Mouse (Mus musculus) v-Abl transformed pro-B cells (cell line): ENCODE results near the gene Mamld1.

Source experiments
- in situ Hi-C, 2 experiments: fragments of 400-800 bp; cut with MboI; formaldehyde crosslinking; loops; one replicate each; pipeline ENCODE4 v1.15.1; 2025; ENCODE audit not compliant: unreplicated experiment in 2 of 2

Mamld1 gene

GRCm38 (mm10) chrX:71125013-71125412 lies 75.0 kb downstream of the Mamld1 start:
- in situ Hi-C loops, result no loop called here

GRCm38 (mm10) chrX:71131464-71131863 lies 81.4 kb downstream of the Mamld1 start:
- in situ Hi-C loops, result no loop called here

DNA sequence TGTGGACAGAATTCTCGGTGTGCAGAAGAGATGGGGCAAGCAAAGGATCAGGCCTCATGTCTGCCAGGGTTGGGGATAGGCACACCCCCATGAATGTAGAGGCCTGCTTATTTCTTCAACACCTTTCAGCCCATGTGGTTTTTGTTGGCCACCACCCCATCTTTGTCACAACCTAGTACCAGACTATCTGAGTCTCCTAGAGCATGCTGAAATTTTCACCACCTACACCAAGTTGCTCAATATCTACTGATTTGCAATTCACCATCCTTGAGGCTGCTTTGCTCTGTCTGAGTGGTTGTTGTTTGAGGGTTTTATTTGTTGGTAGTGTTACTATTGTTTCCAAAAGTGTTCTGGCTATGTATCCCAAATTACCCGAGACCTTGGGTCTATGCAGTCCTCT lies 91.3 kb downstream of the Mamld1 start:
- in situ Hi-C loops, result no loop called here

DNA sequence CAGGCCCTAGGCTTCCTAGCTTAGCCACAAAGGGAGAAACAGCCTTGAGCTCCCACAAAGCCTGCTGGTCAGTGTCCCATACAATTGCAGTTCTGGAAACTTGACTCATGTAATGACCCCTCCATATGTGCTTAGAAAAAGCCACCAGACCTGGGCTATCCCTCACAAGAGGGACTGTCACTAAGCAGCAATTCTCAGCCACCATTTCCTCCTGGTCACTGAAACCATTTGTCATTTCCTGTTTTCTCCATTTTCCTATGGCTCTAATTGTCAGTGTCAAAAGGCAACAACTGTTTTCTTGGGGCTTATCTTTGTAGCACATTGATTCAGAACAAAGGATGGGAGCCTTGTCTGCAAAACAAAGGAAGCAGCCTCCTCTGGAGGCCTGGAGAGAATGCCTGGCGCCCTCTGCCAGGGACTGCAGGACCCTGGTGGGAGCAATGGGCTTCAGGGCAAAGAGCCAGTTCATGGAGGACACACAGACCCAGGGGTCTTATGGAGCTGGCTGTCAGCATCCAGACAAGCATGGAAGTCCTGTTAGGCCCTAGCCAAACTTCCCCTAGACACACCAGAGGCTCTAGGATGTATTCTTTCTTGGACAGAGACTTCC lies 99.5 kb downstream of the Mamld1 start:
- in situ Hi-C loops, result no loop called here

- in situ Hi-C loops, result no loop called here
Observed at GRCm38 (mm10) chrX:71150551-71151001, 100.5 kb downstream of the Mamld1 start.

GRCm38 (mm10) chrX:71181526-71181925 lies 131.5 kb downstream of the Mamld1 start:
- in situ Hi-C loops, result no loop called here

DNA sequence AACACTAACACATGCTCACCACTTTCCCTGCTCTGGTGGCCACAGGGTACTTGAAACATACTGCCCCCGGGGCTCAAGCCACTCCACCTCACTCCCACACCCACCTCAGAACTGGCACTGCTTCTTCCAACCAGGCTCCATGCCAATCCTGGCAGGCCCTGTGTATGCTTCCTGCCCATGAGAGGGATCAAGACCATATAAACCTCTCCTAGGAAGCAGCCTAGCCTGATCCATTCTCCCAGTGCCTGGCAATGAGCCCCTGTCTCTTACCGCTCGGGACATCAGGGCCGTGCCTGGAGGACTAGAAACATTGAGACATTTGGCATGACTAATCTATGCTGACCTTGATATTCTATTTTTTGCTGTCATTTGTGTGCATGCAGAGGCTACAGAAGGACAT lies 133.6 kb downstream of the Mamld1 start:
- in situ Hi-C loops, result no loop called here

GRCm38 (mm10) chrX:71186396-71186795 lies 136.3 kb downstream of the Mamld1 start:
- in situ Hi-C loops, result no loop called here

DNA sequence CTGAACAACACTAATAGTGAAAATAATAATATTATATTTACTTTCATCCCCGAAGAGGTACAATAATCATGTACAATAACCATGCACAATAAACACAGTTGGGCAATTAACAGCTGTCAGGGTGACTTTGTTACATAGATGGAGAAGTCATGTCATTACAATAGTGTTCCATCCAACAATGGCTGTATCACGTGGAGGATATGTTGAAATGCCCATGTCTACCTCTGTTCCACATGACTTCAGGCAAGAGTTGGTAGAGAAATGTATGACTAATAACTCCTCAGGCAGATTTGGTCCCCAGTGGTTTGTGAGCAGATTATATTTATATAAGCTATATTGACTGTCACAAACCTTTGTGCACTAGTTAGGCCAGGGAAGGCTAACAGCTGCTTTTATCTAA lies 154.7 kb downstream of the Mamld1 start:
- in situ Hi-C loops, result loop anchor here in 1 of 2 experiments (10.0 kb wide), 1 partner anchor 100 kb away; no protein-coding TSS in a partner anchor
